ENCODE assay signal across 12 mouse cellular contexts in genomic region chr13:39894159-39894558, GRCm38 (mm10).
DNase-seq lines count a peak whose midpoint lies in the region; ATAC-seq and TF ChIP-seq lines count a peak whose summit lies in the region.
"Had no signal": no experiment of that assay in that cellular context is flagged by ENCODE, and none has a peak within 500 bp of the region (broad histone marks: within the 10 kb centered on the region; RNA-seq: fewer than 3 reads in every experiment).

No protein-coding gene starts in this region.

- TF ChIP-seq POLR2A in cortical plate, adult 2 months (IDR thresholded peaks at IDR 0.05; ENCODE audit: extremely low read depth, insufficient read depth, low read length), result no peak

- no peak for DNase-seq in heart, postnatal 0 days (ENCODE audit: low spot score)
- DNase-seq in midbrain, postnatal 0 days (ENCODE audit: low spot score), result no peak
- DNase-seq in midbrain, embryonic 10.5 days (ENCODE audit: low spot score), result no peak
- no peak for DNase-seq in gastrocnemius, adult 8-10 months (ENCODE audit: low spot score in 2 of 2)
- DNase-seq in adrenal gland, postnatal 4 days (ENCODE audit: low spot score in 2 of 2), result no peak
- DNase-seq: gastrocnemius, postnatal 14 days; heart, postnatal 10 days; kidney, adult 2 months; lung, postnatal 14 days had no signal

- ATAC-seq in heart, postnatal 0 days (ENCODE audit: insufficient read depth, low read depth), result no peak
- ATAC-seq in heart, embryonic 12.5 days (ENCODE audit: insufficient number of reproducible peaks, low FRiP score), result no peak
- ATAC-seq in midbrain, postnatal 0 days (ENCODE audit: low FRiP score), result no peak

- H3K4me3 ChIP-seq in heart, postnatal 0 days (ENCODE audit: low read depth, low read length), result no peak overlapping the region
- no peak overlapping the region for H3K4me3 ChIP-seq in heart, embryonic 12.5 days
- no peak overlapping the region for H3K4me3 ChIP-seq in midbrain, postnatal 0 days (ENCODE audit: low read depth, low read length)
- H3K4me3 ChIP-seq in midbrain, embryonic 10.5 days, result no peak overlapping the region
- H3K4me3 ChIP-seq in cortical plate, adult 2 months (ENCODE audit: insufficient read depth, low read length), result no peak overlapping the region
- H3K4me3 ChIP-seq: embryonic facial prominence, embryonic 13.5 days had no signal

- no peak overlapping the region for H3K4me2 ChIP-seq in heart, postnatal 0 days (ENCODE audit: low read depth, low read length)
- H3K4me2 ChIP-seq in heart, embryonic 12.5 days, result no peak overlapping the region
- H3K4me2 ChIP-seq in midbrain, postnatal 0 days (ENCODE audit: low read depth, low read length, poor library complexity, severe bottlenecking), result no peak overlapping the region
- H3K4me2 ChIP-seq: embryonic facial prominence, embryonic 13.5 days had no signal

- no peaks in the 10 kb centered on the region for H3K9me3 ChIP-seq in heart, postnatal 0 days (replicated peaks; ENCODE audit: control insufficient read depth, low read length)
- no peaks in the 10 kb centered on the region for H3K9me3 ChIP-seq in heart, embryonic 12.5 days (replicated peaks)
- no peaks in the 10 kb centered on the region for H3K9me3 ChIP-seq in midbrain, postnatal 0 days (ENCODE audit: low read length)
- H3K9me3 ChIP-seq in midbrain, embryonic 10.5 days (replicated peaks), result no peaks in the 10 kb centered on the region
- H3K9me3 ChIP-seq: embryonic facial prominence, embryonic 13.5 days had no signal

- H3K36me3 ChIP-seq in heart, postnatal 0 days (replicated peaks; ENCODE audit: control insufficient read depth, insufficient read depth, low read length), result no peaks in the 10 kb centered on the region
- no peaks in the 10 kb centered on the region for H3K36me3 ChIP-seq in heart, embryonic 12.5 days
- H3K36me3 ChIP-seq in midbrain, postnatal 0 days (ENCODE audit: insufficient read depth, low read length), result no peaks in the 10 kb centered on the region
- H3K36me3 ChIP-seq in midbrain, embryonic 10.5 days, result no peaks in the 10 kb centered on the region
- H3K36me3 ChIP-seq: embryonic facial prominence, embryonic 13.5 days had no signal

- H3K4me1 ChIP-seq in heart, postnatal 0 days (ENCODE audit: control insufficient read depth, insufficient read depth), result no peaks in the 10 kb centered on the region
- H3K4me1 ChIP-seq in heart, embryonic 12.5 days (replicated peaks), result no peaks in the 10 kb centered on the region
- no peaks in the 10 kb centered on the region for H3K4me1 ChIP-seq in midbrain, postnatal 0 days (ENCODE audit: insufficient read depth, low read length)
- no peaks in the 10 kb centered on the region for H3K4me1 ChIP-seq in midbrain, embryonic 10.5 days
- no peaks in the 10 kb centered on the region for H3K4me1 ChIP-seq in cortical plate, adult 2 months (ENCODE audit: control insufficient read depth, insufficient read depth, low read length)

- no peak overlapping the region for H3K9ac ChIP-seq in heart, postnatal 0 days (replicated peaks; ENCODE audit: low read depth, low read length)
- H3K9ac ChIP-seq in heart, embryonic 12.5 days, result no peak overlapping the region
- H3K9ac ChIP-seq in midbrain, postnatal 0 days (replicated peaks; ENCODE audit: low read length, poor library complexity, severe bottlenecking), result no peak overlapping the region
- H3K9ac ChIP-seq: embryonic facial prominence, embryonic 13.5 days had no signal

- no peak overlapping the region for H3K27ac ChIP-seq in heart, postnatal 0 days (ENCODE audit: low read depth)
- no peak overlapping the region for H3K27ac ChIP-seq in heart, embryonic 12.5 days (ENCODE audit: poor library complexity, severe bottlenecking)
- no peak overlapping the region for H3K27ac ChIP-seq in midbrain, postnatal 0 days (ENCODE audit: low read depth, low read length)
- no peak overlapping the region for H3K27ac ChIP-seq in midbrain, embryonic 10.5 days (replicated peaks)
- no peak overlapping the region for H3K27ac ChIP-seq in cortical plate, adult 2 months (ENCODE audit: insufficient read depth, low read length)
- H3K27ac ChIP-seq: embryonic facial prominence, embryonic 13.5 days had no signal

- H3K27me3 ChIP-seq in heart, postnatal 0 days (ENCODE audit: control insufficient read depth, insufficient read depth, low read length), result no peaks in the 10 kb centered on the region
- no peaks in the 10 kb centered on the region for H3K27me3 ChIP-seq in heart, embryonic 12.5 days (replicated peaks)
- no peaks in the 10 kb centered on the region for H3K27me3 ChIP-seq in midbrain, postnatal 0 days (ENCODE audit: insufficient read depth, low read length)
- peaks cover 26% of the 10 kb centered on the region for H3K27me3 ChIP-seq in midbrain, embryonic 10.5 days (ENCODE audit: low read depth, poor library complexity, severe bottlenecking)
- H3K27me3 ChIP-seq: embryonic facial prominence, embryonic 13.5 days had no signal

- TF ChIP-seq CTCF in heart, postnatal 0 days (IDR thresholded peaks at IDR 0.05; ENCODE audit: low read depth), result peak; percentile 19; the same call in 1 of the 2 replicates
- peak; percentile 24; the same call in 1 of the 2 replicates for TF ChIP-seq CTCF in midbrain, postnatal 0 days (IDR thresholded peaks at IDR 0.05)
- peak; percentile 28; the same call in 1 of the 2 replicates for TF ChIP-seq CTCF in cortical plate, adult 2 months (IDR thresholded peaks at IDR 0.05; ENCODE audit: extremely low read depth, insufficient read depth, low read length)

- TF ChIP-seq EP300 in heart, postnatal 0 days (IDR thresholded peaks at IDR 0.05; ENCODE audit: low read depth), result no peak

- 60% methylated on average over 5 of the region's 5 CpGs for WGBS in heart, postnatal 0 days
- 69% methylated on average over 5 of the region's 5 CpGs for WGBS in heart, embryonic 12.5 days
- whole genome bisulfite sequencing in midbrain, postnatal 0 days, result 69% methylated on average over 5 of the region's 5 CpGs
- 67% methylated on average over 5 of the region's 5 CpGs for WGBS in midbrain, embryonic 10.5 days
